Mouse (Mus musculus) gastrocnemius, postnatal 36 days (tissue): ENCODE measurements around the gene Ankrd6. TPM values are rescaled to one million over a fixed set of nuclear protein-coding genes. Genes with fewer than 3 reads are reported as not detected.

ENCODE experiments used
- DNase-seq, 2 experiments: peaks; one replicate each; pipeline ENCODE4 v3.0.0; 2022
- intact Hi-C: fragments of 180-260 bp; cut with DNase I; formaldehyde crosslinking; loops from one replicate; pipeline ENCODE4 v1.15.1; 2025
- total RNA-seq, 2 experiments: library from RNA; stranded (reverse); gene quantifications; 2 replicates each; pipeline ENCODE4 v1.2.3; 2021

The Ankrd6 gene
- total RNA-seq, 2 experiments from 2014 or later = 3.3 to 4.1 TPM

DNA sequence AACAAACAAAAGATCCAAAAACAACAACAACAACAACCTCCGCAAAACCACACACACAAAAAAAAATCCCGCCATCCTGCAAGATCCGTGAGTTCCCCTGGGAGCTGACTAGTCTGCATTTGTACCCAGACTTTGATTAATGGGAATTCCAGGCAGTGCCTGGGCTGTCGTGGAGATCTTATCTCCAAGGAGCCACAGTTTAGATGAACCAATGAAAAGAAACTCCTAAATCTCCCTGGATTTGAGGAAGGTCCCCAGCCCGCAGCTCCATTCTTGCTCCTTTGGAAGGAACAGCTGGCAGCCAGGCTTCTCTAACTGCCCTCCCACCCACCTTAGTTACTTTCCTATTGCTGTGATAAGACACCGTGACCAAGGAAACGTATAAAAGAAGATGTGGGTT is 2.0 kb upstream of the Ankrd6 start:
- intact Hi-C loops = loop anchor here (5.0 kb wide), 4 partner anchors 70 to 205 kb away; no protein-coding TSS in a partner anchor
- DNase-seq = no peak

GRCm38 (mm10) chr4:32951035-32951940 is 647 bp upstream of the Ankrd6 start:
- intact Hi-C loops = loop anchor here (5.0 kb wide), 4 partner anchors 71 to 204 kb away; no protein-coding TSS in a partner anchor
- DNase-seq = no peak

DNA sequence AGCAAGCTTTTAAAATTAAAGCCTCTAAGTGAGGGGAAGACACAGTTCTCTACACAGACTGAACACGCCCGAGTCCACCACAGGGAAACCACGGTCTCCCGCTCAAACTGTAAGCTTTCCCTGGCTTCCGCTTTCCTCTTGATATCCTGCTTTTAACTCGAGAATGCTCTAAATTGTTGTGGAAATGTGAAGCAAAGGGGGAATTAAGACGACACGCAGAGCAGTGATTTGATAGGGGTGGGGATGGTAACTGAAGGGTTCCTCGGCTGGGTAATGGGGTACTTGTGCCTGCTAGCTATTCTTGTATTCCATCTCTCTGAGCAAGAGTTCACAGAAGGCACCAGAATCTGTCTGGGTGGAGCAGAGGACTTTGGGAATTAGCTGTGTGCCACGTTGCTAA is 1.9 kb downstream of the Ankrd6 start:
- intact Hi-C loops = no loop called here

GRCm38 (mm10) chr4:32947631-32948030 is 3.0 kb downstream of the Ankrd6 start:
- intact Hi-C loops = no loop called here
- DNase-seq = no peak

More for the DNA sequence above, 1.9 kb downstream of the Ankrd6 start:
- DNase-seq = no peak

DNA sequence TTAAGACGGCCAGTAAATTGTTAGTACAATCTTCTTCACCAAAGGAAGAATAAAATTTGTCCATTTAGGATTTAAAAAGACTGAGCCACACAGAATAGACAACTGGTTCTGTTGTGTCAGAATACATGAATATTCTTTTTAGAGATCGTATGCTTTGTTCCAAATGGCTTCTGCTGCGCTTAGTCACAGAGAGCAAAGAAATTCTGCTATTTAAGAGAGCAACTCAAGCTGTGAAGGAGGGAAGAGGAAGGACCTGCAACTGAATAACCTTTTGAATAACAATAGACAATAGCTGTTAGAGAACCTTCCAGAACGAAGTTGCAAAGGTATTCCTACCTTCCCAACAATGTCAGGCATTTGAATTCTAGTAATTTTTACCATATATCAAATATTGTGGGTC is 9.7 kb downstream of the Ankrd6 start:
- no peak for DNase-seq
- intact Hi-C loops = no loop called here

DNA sequence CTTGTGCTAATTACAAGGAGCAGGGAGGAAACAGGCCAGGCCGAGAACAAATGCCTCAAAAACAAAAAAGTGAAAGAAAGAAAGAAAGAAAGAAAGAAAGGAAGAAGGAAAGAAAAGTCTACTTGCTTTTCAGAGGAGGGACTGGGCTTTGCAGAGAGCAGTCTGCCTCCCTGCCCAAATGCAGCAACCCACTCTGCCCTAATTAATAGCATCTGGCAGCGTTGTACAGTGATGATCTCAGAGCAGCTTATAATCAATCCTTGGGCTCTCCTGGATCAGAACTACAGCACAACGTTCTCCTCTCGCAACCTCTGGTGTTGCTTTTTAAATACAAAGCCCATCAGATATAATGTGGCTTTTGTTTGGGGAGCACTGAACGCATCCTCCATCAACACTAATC is 10.7 kb downstream of the Ankrd6 start:
- intact Hi-C loops = no loop called here
- no peak for DNase-seq

DNA sequence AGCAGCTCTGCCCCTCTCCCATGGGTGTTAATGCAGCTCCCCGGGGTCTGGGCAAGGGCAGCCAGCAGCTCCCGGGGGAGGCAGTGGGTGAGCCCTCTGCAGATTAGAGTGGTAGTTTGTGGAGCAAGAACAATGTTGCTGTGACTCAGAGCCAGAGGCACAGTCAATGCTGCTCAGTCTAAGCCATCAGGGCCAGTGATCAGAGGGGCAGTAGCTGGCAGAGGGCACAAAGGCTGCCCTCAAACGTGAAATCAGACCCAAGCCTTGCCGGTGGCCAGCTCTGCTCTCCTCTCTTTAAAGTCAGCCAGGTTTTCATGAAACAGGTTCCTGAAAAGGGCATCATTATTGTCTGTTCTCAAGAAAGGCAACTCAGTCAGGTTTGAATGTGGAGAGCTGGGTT is 11.1 kb downstream of the Ankrd6 start:
- intact Hi-C loops = no loop called here
- DNase-seq = no peak

DNA sequence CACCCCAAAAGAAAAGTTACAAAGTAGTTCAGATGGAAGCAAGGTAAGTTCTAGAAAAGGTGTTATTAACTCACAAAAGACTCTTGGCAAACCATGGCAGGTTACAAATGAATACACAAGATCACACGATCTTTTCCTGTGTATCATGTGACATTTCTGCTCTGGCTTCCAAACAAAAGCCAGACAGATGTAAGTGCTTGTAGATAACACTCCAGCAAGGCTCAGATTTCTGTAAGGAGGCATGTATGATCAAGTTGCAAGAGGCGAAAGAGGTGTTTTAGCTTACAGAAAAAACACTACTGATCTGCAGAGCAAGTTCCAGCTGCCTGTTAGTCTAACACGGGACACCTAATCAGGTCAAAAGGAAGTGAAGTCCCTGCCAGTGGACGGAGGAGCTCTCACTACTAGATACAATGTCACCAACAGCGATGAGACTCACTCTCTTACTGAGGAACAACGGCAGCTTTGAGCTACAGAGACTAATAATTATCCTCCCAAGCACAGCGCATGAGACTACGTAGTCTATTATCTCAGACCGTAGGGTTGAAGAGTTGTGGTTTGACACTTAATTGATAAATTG is 13.8 kb downstream of the Ankrd6 start:
- no peak for DNase-seq
- intact Hi-C loops = no loop called here

GRCm38 (mm10) chr4:32932056-32932455 is 18.6 kb downstream of the Ankrd6 start:
- intact Hi-C loops = no loop called here
- DNase-seq = no peak

DNA sequence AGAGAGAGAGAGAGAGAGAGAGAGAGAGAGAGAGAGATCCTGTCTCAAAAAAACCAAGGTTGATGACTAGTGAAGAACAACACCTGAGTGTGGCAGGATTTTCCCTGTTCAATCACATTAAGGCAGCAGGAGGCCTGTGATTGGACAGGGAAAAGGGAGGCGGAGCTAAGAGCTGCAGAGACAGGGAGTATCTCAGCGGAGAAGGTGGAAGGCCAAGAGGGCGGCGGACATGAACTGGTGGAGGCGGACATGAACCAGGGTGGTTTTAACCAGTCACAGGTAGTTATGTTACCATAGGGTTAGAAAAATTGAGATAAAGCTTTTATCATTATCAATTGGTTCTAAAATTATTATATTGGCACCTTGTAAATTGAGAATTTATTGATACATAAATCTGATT is 20.9 kb downstream of the Ankrd6 start:
- intact Hi-C loops = no loop called here
- no peak for DNase-seq

DNA sequence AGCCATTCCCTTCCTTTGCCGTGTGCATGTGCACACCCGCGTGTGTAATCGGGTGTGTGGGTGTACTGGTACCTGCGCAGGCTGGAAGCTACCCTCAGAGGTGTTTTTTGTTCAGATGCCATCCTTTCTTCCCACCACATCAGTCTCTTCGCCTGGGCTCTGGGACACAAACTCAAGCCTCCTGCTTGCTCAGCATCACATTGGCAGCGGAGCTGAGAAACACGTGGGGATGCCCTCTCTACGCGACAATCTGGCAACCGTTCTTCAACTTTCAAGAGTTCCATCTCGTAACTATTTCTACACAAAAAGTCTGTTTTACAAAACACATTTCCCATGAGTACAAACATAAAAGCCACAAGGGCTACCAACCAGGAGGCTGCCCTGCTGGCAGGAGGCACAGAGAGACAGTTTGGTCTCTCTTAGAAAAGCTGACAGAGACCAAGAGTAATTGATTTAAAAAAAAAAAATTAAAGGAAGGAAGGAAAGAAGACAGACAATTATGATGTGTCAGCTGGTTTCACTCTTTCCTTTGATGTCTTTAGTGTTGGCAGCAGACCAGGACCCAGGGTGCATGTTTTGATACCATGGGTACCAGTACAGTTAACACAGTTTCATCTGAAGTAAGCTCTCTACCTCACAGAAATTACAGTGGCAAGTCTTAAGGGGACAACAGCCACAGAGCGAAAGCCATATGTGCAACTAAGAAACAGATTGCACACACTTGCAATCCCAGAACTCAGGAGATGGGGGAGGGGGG is 21.8 kb downstream of the Ankrd6 start:
- intact Hi-C loops = no loop called here
- DNase-seq = no peak

- DNase-seq = no peak
- intact Hi-C loops = no loop called here
These were observed 26.7 kb downstream of the Ankrd6 start for GRCm38 (mm10) chr4:32923891-32924294.

- no peak for DNase-seq
- intact Hi-C loops = no loop called here
These were observed 27.2 kb downstream of the Ankrd6 start for GRCm38 (mm10) chr4:32923436-32923835.

- intact Hi-C loops = no loop called here
- DNase-seq = no peak
These were observed 27.8 kb downstream of the Ankrd6 start for GRCm38 (mm10) chr4:32922871-32923270.

DNA sequence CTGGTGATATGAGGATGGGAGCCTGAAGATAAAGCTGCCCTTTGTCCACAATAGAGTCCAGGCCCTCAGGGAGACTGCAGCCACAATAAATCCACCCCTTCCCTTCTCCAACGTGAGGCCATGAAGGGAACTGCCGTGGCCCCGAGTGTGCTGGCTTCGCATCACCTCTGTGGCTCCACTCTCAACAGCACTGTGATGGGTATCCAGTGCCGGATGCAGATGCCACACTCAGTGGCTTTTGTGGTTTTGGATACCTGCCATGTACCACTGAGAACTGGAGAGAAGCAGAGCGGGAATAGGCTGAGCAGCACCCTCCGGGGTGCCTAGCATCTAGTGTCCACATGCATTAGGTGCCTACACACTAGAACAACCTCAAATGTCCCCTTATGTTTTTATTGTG is 29.8 kb downstream of the Ankrd6 start:
- intact Hi-C loops = no loop called here
- DNase-seq = no peak

GRCm38 (mm10) chr4:32918571-32918970 is 32.1 kb downstream of the Ankrd6 start:
- no peak for DNase-seq
- intact Hi-C loops = no loop called here

- no peak for DNase-seq
- intact Hi-C loops = no loop called here
These were observed 33.8 kb downstream of the Ankrd6 start for GRCm38 (mm10) chr4:32916689-32917385.

DNA sequence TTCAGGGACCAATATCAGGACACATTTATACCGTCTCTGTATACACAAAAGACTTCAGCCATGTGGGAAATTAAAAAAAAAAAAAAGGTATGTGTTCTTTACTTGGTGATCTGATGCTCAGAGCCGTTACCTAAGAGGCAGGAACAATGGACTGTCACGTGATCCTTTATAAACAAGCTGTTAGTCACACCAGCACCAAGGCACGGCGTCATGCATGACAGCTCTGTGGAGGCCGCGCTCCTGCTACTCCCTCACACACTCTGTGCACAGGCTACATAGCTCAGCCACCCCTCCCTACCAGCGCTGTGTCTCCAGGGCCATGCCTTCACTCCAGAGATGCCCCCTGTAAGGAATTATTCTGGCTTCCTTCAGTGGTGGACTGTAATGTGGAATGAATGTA is 34.7 kb downstream of the Ankrd6 start:
- intact Hi-C loops = no loop called here
- no peak for DNase-seq

- intact Hi-C loops = no loop called here
These were observed 40.6 kb downstream of the Ankrd6 start for GRCm38 (mm10) chr4:32909996-32910395.

GRCm38 (mm10) chr4:32909241-32909979 is 41.2 kb downstream of the Ankrd6 start:
- intact Hi-C loops = no loop called here
- DNase-seq = no peak

More at GRCm38 (mm10) chr4:32909996-32910395, 40.6 kb downstream of the Ankrd6 start:
- DNase-seq = no peak
